Mouse (Mus musculus) megakaryocyte-erythroid progenitor cell, adult 5-6 weeks (primary cell): ENCODE data around the gene Thy1. TPM values are rescaled to one million over a fixed set of nuclear protein-coding genes. Genes with fewer than 3 reads are reported as not detected.
A peak's percentile ranks its signal among the peaks of the same experiment; 100 is the strongest.

Source experiments
- ATAC-seq: replicated peaks from 2 replicates; pipeline ENCODE4 v1.8.0; 2016; ENCODE audit warnings: mild to moderate bottlenecking, inconsistent platforms; ENCODE audit not compliant: severe bottlenecking, poor library complexity, low FRiP score, low TSS enrichment
- total RNA-seq, 2 experiments: library from RNA; stranded (forward) in 1 of 2; stranded (reverse) in 1 of 2; fragments of 200-1000, 215-1000 nt in 1 of 2; fragments of >200 nt in 1 of 2; fragmentation: Nextera tagmentation in 1 of 2; gene quantifications; 2 replicates each; pipeline ENCODE4 v1.2.3; 2014 to 2017

The Thy1 gene
- total RNA-seq, 2 experiments from 2014 or later = 3.5 to 20.4 TPM

- no peak for ATAC-seq
Observed at GRCm38 (mm10) chr9:44031946-44032345, 11.2 kb upstream of the Thy1 start.

- no peak for ATAC-seq
Observed at GRCm38 (mm10) chr9:44033317-44033716, 9.9 kb upstream of the Thy1 start.

GRCm38 (mm10) chr9:44033957-44034727 lies 9.0 kb upstream of the Thy1 start:
- ATAC-seq = no peak

GRCm38 (mm10) chr9:44037106-44037505 lies 6.1 kb upstream of the Thy1 start:
- ATAC-seq = no peak

GRCm38 (mm10) chr9:44041511-44042395 lies 1.4 kb upstream of the Thy1 start:
- no peak for ATAC-seq

GRCm38 (mm10) chr9:44042396-44042680 lies 846 bp upstream of the Thy1 start:
- no peak for ATAC-seq

GRCm38 (mm10) chr9:44043708-44044425 lies 683 bp downstream of the Thy1 start:
- 0 out of 2 replicates have a peak, but pooled peaks have one; percentile 7 for ATAC-seq

GRCm38 (mm10) chr9:44044426-44045157 lies 1.4 kb downstream of the Thy1 start:
- ATAC-seq = no peak

GRCm38 (mm10) chr9:44045158-44045883 lies 2.1 kb downstream of the Thy1 start:
- ATAC-seq = no peak

GRCm38 (mm10) chr9:44045884-44046272 lies 2.7 kb downstream of the Thy1 start:
- ATAC-seq = no peak

- no peak for ATAC-seq
Observed at GRCm38 (mm10) chr9:44046426-44046825, 3.2 kb downstream of the Thy1 start.

GRCm38 (mm10) chr9:44047071-44047470 lies 3.9 kb downstream of the Thy1 start:
- ATAC-seq = no peak

GRCm38 (mm10) chr9:44047571-44048490 lies 4.6 kb downstream of the Thy1 start:
- ATAC-seq = no peak

GRCm38 (mm10) chr9:44048541-44049380 lies 5.6 kb downstream of the Thy1 start:
- no peak for ATAC-seq

GRCm38 (mm10) chr9:44049381-44050165 lies 6.4 kb downstream of the Thy1 start:
- ATAC-seq = no peak

- ATAC-seq = no peak
Observed at GRCm38 (mm10) chr9:44052855-44053254, 9.7 kb downstream of the Thy1 start.
